Mouse (Mus musculus) Muller cell, postnatal 12 days (primary cell): Measurements from ENCODE around the gene Olfr789.

Experiments used
- DNase-seq: peaks from one replicate; pipeline ENCODE4 v3.0.0-alpha.2; 2015; ENCODE audit errors: inconsistent ontology term

The Olfr789 gene

GRCm38 (mm10) chr10:129484452-129484851 lies at the start of gene Olfr789:
TSS of gene Olfr789 (plus strand) at chr10:129484752.
- no peak for DNase-seq

GRCm38 (mm10) chr10:129461562-129461961 lies 23.0 kb upstream of the Olfr789 start, which contains the start of gene Olfr787:
TSS of gene Olfr787 (plus strand) at chr10:129461862.
- no peak for DNase-seq

GRCm38 (mm10) chr10:129470698-129471097 lies 13.9 kb upstream of the Olfr789 start, which contains the start of gene Olfr788:
TSS of gene Olfr788 (plus strand) at chr10:129470998.
- DNase-seq, result no peak

GRCm38 (mm10) chr10:129473256-129473655 lies 11.3 kb upstream of the Olfr789 start:
- no peak for DNase-seq

GRCm38 (mm10) chr10:129473723-129474122 lies 10.8 kb upstream of the Olfr789 start:
- no peak for DNase-seq

- no peak for DNase-seq
These were observed 5.5 kb downstream of the Olfr789 start for GRCm38 (mm10) chr10:129490101-129490500.

GRCm38 (mm10) chr10:129498192-129498591 lies 13.6 kb downstream of the Olfr789 start, which contains the start of gene Olfr790:
TSS of gene Olfr790 (plus strand) at chr10:129498492.
- no peak for DNase-seq

GRCm38 (mm10) chr10:129521492-129521891 lies 36.9 kb downstream of the Olfr789 start, which contains the start of gene Olfr791:
TSS of gene Olfr791 (plus strand) at chr10:129521792.
- DNase-seq, result no peak

GRCm38 (mm10) chr10:129538862-129539261 lies 54.3 kb downstream of the Olfr789 start, which contains the start of gene Olfr792:
TSS of gene Olfr792 (plus strand) at chr10:129539162.
- no peak for DNase-seq
